Mouse (Mus musculus) spleen, postnatal 10 days (tissue): Measurements from ENCODE around the gene Adra1b.
A peak's percentile ranks its signal among the peaks of the same experiment; 100 is the strongest.

Experiments used
- DNase-seq, 2 experiments: peaks; one replicate each; pipeline ENCODE4 v3.0.0; 2021 to 2022; ENCODE audit warnings: low spot score in 2 of 2

The Adra1b gene

GRCm38 (mm10) chr11:43820552-43821460 is 80.2 kb downstream of the Adra1b start:
- DNase-seq, result no peak

GRCm38 (mm10) chr11:43817368-43817923 is 83.6 kb downstream of the Adra1b start:
- no peak for DNase-seq

- DNase-seq, result no peak
These were observed 88.5 kb downstream of the Adra1b start for GRCm38 (mm10) chr11:43812535-43812934.

- DNase-seq, result no peak
These were observed 93.3 kb downstream of the Adra1b start for GRCm38 (mm10) chr11:43807732-43808131.

GRCm38 (mm10) chr11:43795992-43796391 is 105.0 kb downstream of the Adra1b start:
- DNase-seq, result no peak

GRCm38 (mm10) chr11:43790446-43790845 is 110.6 kb downstream of the Adra1b start:
- DNase-seq, result no peak

GRCm38 (mm10) chr11:43783772-43784171 is 117.2 kb downstream of the Adra1b start:
- DNase-seq, result peak; percentile 19 to 62

GRCm38 (mm10) chr11:43783106-43783505 is 117.9 kb downstream of the Adra1b start:
- DNase-seq, result no peak

- DNase-seq, result no peak
These were observed 121.5 kb downstream of the Adra1b start for GRCm38 (mm10) chr11:43779551-43779950.

GRCm38 (mm10) chr11:43776324-43776694 is 124.7 kb downstream of the Adra1b start:
- no peak for DNase-seq

GRCm38 (mm10) chr11:43775469-43776323 is 125.3 kb downstream of the Adra1b start:
- no peak for DNase-seq

GRCm38 (mm10) chr11:43773725-43774124 is 127.3 kb downstream of the Adra1b start:
- no peak for DNase-seq

- no peak for DNase-seq
These were observed 130.9 kb downstream of the Adra1b start for GRCm38 (mm10) chr11:43770110-43770509.

- no peak for DNase-seq
These were observed 133.3 kb downstream of the Adra1b start for GRCm38 (mm10) chr11:43767749-43768148.

- DNase-seq, result peak; percentile 33 to 77
These were observed 133.9 kb downstream of the Adra1b start for GRCm38 (mm10) chr11:43766922-43767648.

- no peak for DNase-seq
These were observed 142.6 kb downstream of the Adra1b start for GRCm38 (mm10) chr11:43758436-43758835.

- no peak for DNase-seq
These were observed 145.6 kb downstream of the Adra1b start for GRCm38 (mm10) chr11:43755411-43755810.

GRCm38 (mm10) chr11:43754568-43754967 is 146.4 kb downstream of the Adra1b start:
- no peak for DNase-seq

GRCm38 (mm10) chr11:43751542-43751941 is 149.5 kb downstream of the Adra1b start:
- DNase-seq, result no peak

- DNase-seq, result peak; percentile 88 to 96
These were observed 153.5 kb downstream of the Adra1b start, which contains the start of gene Ttc1 for GRCm38 (mm10) chr11:43747233-43748226. TSS of gene Ttc1 (minus strand) at chr11:43748008.
